Mouse (Mus musculus) cerebellum, adult 2 months (tissue): ENCODE measurements around the gene Zfand2b.

Source experiments
- CTCF ChIP-seq: fragments of 200-500 bp; IDR thresholded peaks from 2 replicates; pipeline ENCODE4 v1.5.1; 2011; ENCODE audit warnings: low read depth, mild to moderate bottlenecking, control low read depth, low read length, moderate library complexity, borderline replicate concordance; ENCODE audit not compliant: insufficient read depth
- POLR2A ChIP-seq: fragments of 200-500 bp; IDR thresholded peaks from 2 replicates; pipeline ENCODE4 v1.6.1; 2011; ENCODE audit warnings: low read length, control low read depth, borderline replicate concordance; ENCODE audit not compliant: insufficient read depth

DNA sequence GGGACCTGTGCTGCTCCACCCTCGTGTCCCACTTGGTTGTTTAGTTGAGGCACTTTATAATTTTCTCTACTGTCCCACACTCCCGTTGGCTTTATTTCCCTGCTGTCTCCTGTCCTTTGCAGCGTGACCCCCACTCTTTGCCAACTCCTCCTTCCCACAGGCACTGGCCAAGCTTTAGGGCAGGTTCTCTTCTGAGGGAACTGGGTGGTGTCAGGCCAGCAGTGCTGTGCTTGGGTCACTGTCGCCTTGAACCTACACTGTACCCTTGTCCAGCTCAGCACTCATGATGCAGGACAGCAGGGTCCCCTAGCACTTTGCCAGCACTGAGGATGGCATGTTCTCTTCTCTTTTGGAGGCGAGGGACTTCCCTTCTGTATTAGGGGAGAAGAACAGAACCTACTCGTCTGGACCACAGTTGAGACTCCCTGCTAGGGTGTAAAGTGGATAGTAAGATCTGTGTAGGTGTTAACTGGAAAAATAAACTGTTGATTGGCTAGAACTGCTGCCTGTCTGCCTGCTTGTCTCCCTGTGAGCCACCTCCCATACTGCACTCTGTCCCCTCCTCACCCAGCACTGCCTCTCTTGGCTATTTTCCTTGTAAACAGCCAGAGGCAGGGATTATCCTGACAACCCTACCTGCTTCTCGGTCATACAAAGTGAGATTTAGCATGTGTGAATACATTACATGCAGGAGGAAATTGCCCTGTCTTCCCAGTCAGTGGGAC is 20.9 kb upstream of the Zfand2b start:
- TF ChIP-seq CTCF (no peak), POLR2A (no peak)
